Mouse (Mus musculus) gastrocnemius, postnatal 4 days (tissue): ENCODE measurements around the gene Necap1. TPM values are rescaled to one million over a fixed set of nuclear protein-coding genes. Genes with fewer than 3 reads are reported as not detected.

ENCODE experiments used
- DNase-seq, 2 experiments: peaks; one replicate each; pipeline ENCODE4 v3.0.0; 2021 to 2022; ENCODE audit warnings: low spot score in 2 of 2, mixed read lengths in 2 of 2
- microRNA-seq: library from miRNA; unstranded; fragments of <30 nt; microRNA quantifications from one replicate; pipeline ENCODE4 v1.2.0, GENCODE M21; 2021
- total RNA-seq, 2 experiments: library from RNA; stranded (reverse); gene quantifications; 2 replicates each; pipeline ENCODE4 v1.2.3; 2021

The Necap1 gene
- total RNA-seq, 2 experiments from 2014 or later: 33.2 to 35.4 TPM

GRCm38 (mm10) chr6:122881287-122881686 lies 7.0 kb downstream of the Necap1 start:
- DNase-seq: no peak

GRCm38 (mm10) chr6:122883603-122884002 lies 9.3 kb downstream of the Necap1 start:
- no peak for DNase-seq

- no peak for DNase-seq
These were observed 15.3 kb downstream of the Necap1 start for GRCm38 (mm10) chr6:122889599-122889998.

GRCm38 (mm10) chr6:122892442-122893049 lies 18.3 kb downstream of the Necap1 start:
- DNase-seq: peak; percentile 29 to 54

GRCm38 (mm10) chr6:122919922-122920321 lies 45.6 kb downstream of the Necap1 start:
- no peak for DNase-seq

- DNase-seq: no peak
These were observed 47.2 kb downstream of the Necap1 start, which contains the start of gene Clec4a1 for GRCm38 (mm10) chr6:122921451-122921850. Clec4a1 (plus strand) TSS chr6:122921848.

GRCm38 (mm10) chr6:122934845-122935244 lies 60.6 kb downstream of the Necap1 start:
- DNase-seq: no peak

Small RNA genes lying within 50 kb of the gene (microRNA-seq; reads per million reads assigned to microRNA genes)
- not detected for gene Mir7231

Other genes with a start within 250 kb of the Necap1 start
- gene Dppa3, start 248.1 kb upstream of the Necap1 start, total RNA-seq: not detected
- gene Nanog, start 167.0 kb upstream of the Necap1 start, total RNA-seq: not detected
- gene Slc2a3, start 72.8 kb upstream of the Necap1 start, total RNA-seq: 1 to 10 TPM; 2.7 to 4.8 TPM
- 10 to 100 TPM; 22.4 to 25.4 TPM for gene Foxj2, start 54.6 kb upstream of the Necap1 start, total RNA-seq
- gene C3ar1, start 18.3 kb upstream of the Necap1 start, total RNA-seq: 1 to 10 TPM; 4.7 TPM
- 1 to 10 TPM; 4.7 to 5.4 TPM for gene Clec4a1, start 47.4 kb downstream of the Necap1 start, total RNA-seq
- 1 to 10 TPM; 2.9 TPM for gene Clec4a3, start 78.0 kb downstream of the Necap1 start, total RNA-seq
- not detected for gene Clec4a4, start 115.9 kb downstream of the Necap1 start, total RNA-seq
- not detected for gene Clec4b1, start 175.5 kb downstream of the Necap1 start, total RNA-seq
- 1 to 10 TPM; 3.2 to 3.3 TPM for gene Clec4a2, start 232.0 kb downstream of the Necap1 start, total RNA-seq